Mouse (Mus musculus): Measurements from ENCODE around the gene Dlg5.

DNA sequence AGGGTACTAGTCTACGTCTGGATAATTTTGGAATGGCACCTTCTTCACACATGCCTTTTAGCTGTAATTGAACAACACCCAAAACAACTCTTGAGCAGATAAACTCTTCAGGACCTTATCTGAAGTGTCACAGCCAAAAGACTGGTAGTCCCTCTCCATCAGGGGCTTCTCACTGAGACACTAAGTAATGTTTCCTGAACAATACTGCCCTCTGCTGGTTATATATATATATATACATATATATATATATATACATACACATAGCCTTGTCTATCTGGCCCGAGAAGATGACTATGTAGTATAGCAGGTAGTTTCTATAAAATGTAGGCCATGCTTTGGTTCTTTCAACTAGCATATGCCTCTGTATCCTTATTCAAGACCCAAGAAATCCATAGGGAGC, 29.8 kb upstream of the Dlg5 start:
- no peak for TF ChIP-seq POLR2A (IDR thresholded peaks at IDR 0.05; ENCODE audit: borderline replicate concordance, insufficient read depth, low read length)
- no peak for TF ChIP-seq CTCF (IDR thresholded peaks at IDR 0.05; ENCODE audit: borderline replicate concordance, insufficient read depth, low read depth, low read length)

All from cerebellum, adult 2 months (tissue).